Mouse (Mus musculus) midbrain, embryonic 16.5 days (tissue): ENCODE data around the gene Srd5a3. TPM values are rescaled to one million over a fixed set of nuclear protein-coding genes. Genes with fewer than 3 reads are reported as not detected.

Source experiments
- ATAC-seq: fragments of 200-750 bp; cut with Nextera tagmentation; 2 replicates; pipeline ENCODE4 v1.8.0; 2017; ENCODE audit warnings: moderate TSS enrichment
- H3K27ac ChIP-seq: fragments of 300-500 bp; sonication (generic); 2 replicates; pipeline ENCODE4 v1.5.1; 2014; ENCODE audit warnings: mild to moderate bottlenecking, low read length, mixed read lengths
- H3K27me3 ChIP-seq: fragments of 300-500 bp; sonication (generic); 2 replicates; pipeline ENCODE4 v1.6.1; 2014; ENCODE audit warnings: low read depth, low read length, mixed read lengths; ENCODE audit not compliant: control insufficient read depth, insufficient read depth
- H3K36me3 ChIP-seq: fragments of 300-500 bp; sonication (generic); 2 replicates; pipeline ENCODE4 v1.6.1; 2014; ENCODE audit warnings: mild to moderate bottlenecking, low read length, moderate library complexity, mixed read lengths; ENCODE audit not compliant: control insufficient read depth, insufficient read depth
- H3K4me1 ChIP-seq: fragments of 300-500 bp; sonication (generic); 2 replicates; pipeline ENCODE4 v1.6.1; 2014; ENCODE audit warnings: mild to moderate bottlenecking, low read length, mixed read lengths; ENCODE audit not compliant: control insufficient read depth, insufficient read depth
- H3K4me2 ChIP-seq: fragments of 300-500 bp; sonication (generic); 2 replicates; pipeline ENCODE4 v1.6.1; 2014; ENCODE audit warnings: mild to moderate bottlenecking, low read length, mixed read lengths
- H3K4me3 ChIP-seq: fragments of 300-500 bp; sonication (generic); 2 replicates; pipeline ENCODE4 v1.5.1; 2014; ENCODE audit warnings: low read depth, mild to moderate bottlenecking, low read length, moderate library complexity, mixed read lengths
- H3K9ac ChIP-seq: fragments of 300-500 bp; sonication (generic); 2 replicates; pipeline ENCODE4 v1.6.1; 2014; ENCODE audit warnings: low read depth, low read length, mixed read lengths
- H3K9me3 ChIP-seq: fragments of 300-500 bp; sonication (generic); replicated peaks from 2 replicates; pipeline ENCODE4 v1.6.1; 2014; ENCODE audit warnings: mild to moderate bottlenecking, low read length, mixed read lengths; ENCODE audit not compliant: control insufficient read depth, poor library complexity, severe bottlenecking
- WGBS: fragments of 180-500 bp; shearing (Covaris S2); extraction: QIAGEN DNeasy Blood & Tissue Kit; methylation state at CpG from one replicate; pipeline ENCODE4 v1.1.7; 2014; 5-methylcytosine and 5-hydroxymethylcytosine counted together
- polyA plus RNA-seq: library from polyadenylated mRNA; unstranded; fragments of >200 nt; fragmentation: Nextera tagmentation; extraction: Ambion mirVana; gene quantifications from 2 replicates; pipeline ENCODE4 v1.2.1, GENCODE M21; 2015

Srd5a3 gene
- polyA plus RNA-seq, 1 experiment from 2014 or later: 17.3 TPM

- 97% methylated on average over 5 of the region's 5 CpGs for WGBS
These were observed 39.1 kb downstream of the Srd5a3 start for GRCm38 (mm10) chr5:76179171-76179570.

GRCm38 (mm10) chr5:76179791-76180190 is 39.7 kb downstream of the Srd5a3 start:
- H3K27ac ChIP-seq: no peak overlapping the region
- no peak for ATAC-seq
- H3K4me1 ChIP-seq: peaks cover 5% of the 10 kb centered on the region; the same call in 1 of the 2 replicates
- H3K36me3 ChIP-seq: no peaks in the 10 kb centered on the region
- WGBS: 91% methylated on average over 5 of the region's 5 CpGs
- H3K4me3 ChIP-seq: no peak overlapping the region
- H3K4me2 ChIP-seq: no peak overlapping the region
- H3K27me3 ChIP-seq: no peaks in the 10 kb centered on the region
- no peak overlapping the region for H3K9ac ChIP-seq
- no peaks in the 10 kb centered on the region for H3K9me3 ChIP-seq

More at GRCm38 (mm10) chr5:76179171-76179570, 39.1 kb downstream of the Srd5a3 start:
- no peak overlapping the region for H3K9ac ChIP-seq
- no peaks in the 10 kb centered on the region for H3K9me3 ChIP-seq
- H3K36me3 ChIP-seq: no peaks in the 10 kb centered on the region
- no peak overlapping the region for H3K27ac ChIP-seq
- no peaks in the 10 kb centered on the region for H3K27me3 ChIP-seq
- no peak for ATAC-seq
- no peak overlapping the region for H3K4me3 ChIP-seq
- H3K4me1 ChIP-seq: peaks cover 5% of the 10 kb centered on the region; the same call in 1 of the 2 replicates
- H3K4me2 ChIP-seq: no peak overlapping the region

GRCm38 (mm10) chr5:76182326-76182725 is 42.3 kb downstream of the Srd5a3 start:
- Histone ChIP-seq H3K4me1 (peaks cover 15% of the 10 kb centered on the region), H3K9me3 (no peaks in the 10 kb centered on the region), H3K27me3 (no peaks in the 10 kb centered on the region), H3K27ac (no peak overlapping the region), H3K36me3 (no peaks in the 10 kb centered on the region), H3K9ac (no peak overlapping the region), H3K4me3 (no peak overlapping the region), H3K4me2 (no peak overlapping the region)
- no peak for ATAC-seq
- 65% methylated on average over 3 of the region's 3 CpGs for WGBS

GRCm38 (mm10) chr5:76183043-76183749 is 43.1 kb downstream of the Srd5a3 start:
- Histone ChIP-seq H3K27ac (peak overlapping the region; percentile 62), H3K36me3 (no peaks in the 10 kb centered on the region), H3K4me1 (peaks cover 17% of the 10 kb centered on the region), H3K9ac (peak overlapping the region; percentile 75), H3K9me3 (no peaks in the 10 kb centered on the region), H3K27me3 (no peaks in the 10 kb centered on the region), H3K4me3 (peak overlapping the region; percentile 64), H3K4me2 (peak overlapping the region; percentile 83)
- WGBS: 41% methylated on average over 17 of the region's 17 CpGs
- no peak for ATAC-seq

GRCm38 (mm10) chr5:76183750-76184261 is 43.7 kb downstream of the Srd5a3 start, which contains the start of gene Tmem165:
TSS of gene Tmem165 (plus strand) at chr5:76183880.
- Histone ChIP-seq H3K9me3 (no peaks in the 10 kb centered on the region), H3K9ac (peak within 1 kb of the TSS; percentile 77), H3K27ac (peak within 1 kb of the TSS; percentile 84), H3K4me1 (peaks cover 17% of the 10 kb centered on the region), H3K36me3 (no peaks in the 10 kb centered on the region), H3K4me3 (peak within 1 kb of the TSS; percentile 64), H3K27me3 (no peaks in the 10 kb centered on the region), H3K4me2 (peak within 1 kb of the TSS; percentile 83)
- WGBS: 0% methylated on average over 54 of the region's 62 CpGs
- peak; percentile 99 for ATAC-seq

- peak overlapping the region; percentile 77 for H3K9ac ChIP-seq
- H3K27me3 ChIP-seq: no peaks in the 10 kb centered on the region
- no peaks in the 10 kb centered on the region for H3K36me3 ChIP-seq
- H3K27ac ChIP-seq: peak overlapping the region; percentile 84
- 5% methylated on average over 35 of the region's 38 CpGs for WGBS
- H3K9me3 ChIP-seq: no peaks in the 10 kb centered on the region
- H3K4me3 ChIP-seq: peak overlapping the region; percentile 64
- peaks cover 17% of the 10 kb centered on the region for H3K4me1 ChIP-seq
- H3K4me2 ChIP-seq: peak overlapping the region; percentile 83
- ATAC-seq: peak; percentile 86
These were observed 44.4 kb downstream of the Srd5a3 start for GRCm38 (mm10) chr5:76184286-76185080.

GRCm38 (mm10) chr5:76187885-76188284 is 47.8 kb downstream of the Srd5a3 start:
- H3K27ac ChIP-seq: no peak overlapping the region
- WGBS: 89% methylated on average over 5 of the region's 5 CpGs
- ATAC-seq: no peak
- H3K4me3 ChIP-seq: no peak overlapping the region
- H3K4me2 ChIP-seq: no peak overlapping the region
- no peaks in the 10 kb centered on the region for H3K27me3 ChIP-seq
- no peaks in the 10 kb centered on the region for H3K36me3 ChIP-seq
- peaks cover 16% of the 10 kb centered on the region for H3K4me1 ChIP-seq
- no peaks in the 10 kb centered on the region for H3K9me3 ChIP-seq
- no peak overlapping the region for H3K9ac ChIP-seq

GRCm38 (mm10) chr5:76190609-76191008 is 50.5 kb downstream of the Srd5a3 start:
- Histone ChIP-seq H3K36me3 (no peaks in the 10 kb centered on the region), H3K9me3 (no peaks in the 10 kb centered on the region), H3K4me1 (peaks cover 10% of the 10 kb centered on the region), H3K27me3 (no peaks in the 10 kb centered on the region), H3K4me3 (no peak overlapping the region), H3K9ac (no peak overlapping the region), H3K27ac (no peak overlapping the region), H3K4me2 (no peak overlapping the region)
- 92% methylated on average over 4 of the region's 4 CpGs for WGBS
- ATAC-seq: no peak

GRCm38 (mm10) chr5:76193075-76193474 is 53.0 kb downstream of the Srd5a3 start:
- no peaks in the 10 kb centered on the region for H3K9me3 ChIP-seq
- H3K9ac ChIP-seq: no peak overlapping the region
- H3K36me3 ChIP-seq: no peaks in the 10 kb centered on the region
- no peak overlapping the region for H3K27ac ChIP-seq
- H3K4me3 ChIP-seq: no peak overlapping the region
- ATAC-seq: no peak
- peaks cover 5% of the 10 kb centered on the region for H3K4me1 ChIP-seq
- no peak overlapping the region for H3K4me2 ChIP-seq
- H3K27me3 ChIP-seq: no peaks in the 10 kb centered on the region
